Mouse (Mus musculus) thymus, adult 2 months (tissue): ENCODE results near the gene Igfbp6.

ENCODE experiments used
- CTCF ChIP-seq: fragments of 200-500 bp; IDR thresholded peaks from 2 replicates; pipeline ENCODE4 v1.5.1; 2012; ENCODE audit warnings: mild to moderate bottlenecking, control low read depth, low read length, moderate library complexity, borderline replicate concordance; ENCODE audit not compliant: control insufficient read depth, poor library complexity, insufficient read depth; ENCODE audit errors: extremely low read depth
- POLR2A ChIP-seq: fragments of 200-500 bp; IDR thresholded peaks from 2 replicates; pipeline ENCODE4 v1.6.1; 2012; ENCODE audit warnings: mild to moderate bottlenecking, low read length, control low read depth, moderate library complexity; ENCODE audit not compliant: control insufficient read depth, poor library complexity, insufficient read depth; ENCODE audit errors: extremely low read depth

DNA sequence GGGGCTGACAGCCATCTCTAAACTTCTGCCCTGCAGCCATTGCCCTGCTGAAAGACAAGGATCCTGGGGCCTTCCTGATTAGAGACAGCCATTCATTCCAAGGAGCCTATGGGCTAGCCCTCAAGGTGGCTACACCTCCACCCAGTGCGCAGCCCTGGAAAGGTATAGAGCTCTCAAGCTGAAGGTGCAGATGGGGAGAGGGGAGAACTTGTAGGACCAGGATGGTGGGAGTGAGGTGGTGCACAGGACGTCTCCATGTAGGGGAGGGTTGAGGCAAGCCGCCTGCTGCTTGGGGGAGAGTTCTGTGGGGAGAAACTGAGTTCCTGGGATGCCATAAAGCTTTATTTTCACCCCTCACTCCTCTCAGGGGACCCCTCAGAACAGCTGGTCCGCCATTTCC, 30.5 kb upstream of the Igfbp6 start:
- no peak for TF ChIP-seq POLR2A
- no peak for TF ChIP-seq CTCF
